Mouse (Mus musculus) intestine, embryonic 14.5 days (tissue): ENCODE data around the gene Cltb. TPM values are rescaled to one million over a fixed set of nuclear protein-coding genes. Genes with fewer than 3 reads are reported as not detected.

Experiments used
- ATAC-seq: fragments of 200-750 bp; cut with Nextera tagmentation; replicated peaks from 2 replicates; pipeline ENCODE4 v1.8.0; 2017; ENCODE audit warnings: low read depth, moderate number of reproducible peaks, moderate TSS enrichment, moderate library complexity; ENCODE audit not compliant: low FRiP score, low TSS enrichment
- DNase-seq: peaks from one replicate; pipeline ENCODE4 v3.0.0-alpha.2; 2018; ENCODE audit warnings: low spot score
- H3K27ac ChIP-seq: fragments of 300-500 bp; sonication (generic); 2 replicates; pipeline ENCODE4 v1.5.1; 2014; ENCODE audit warnings: low read depth, mild to moderate bottlenecking, control low read depth
- H3K27me3 ChIP-seq: fragments of 300-500 bp; sonication (generic); replicated peaks from 2 replicates; pipeline ENCODE4 v1.6.1; 2014; ENCODE audit warnings: low read length, control low read depth; ENCODE audit not compliant: control insufficient read depth, insufficient read depth
- H3K36me3 ChIP-seq: fragments of 300-500 bp; sonication (generic); 2 replicates; pipeline ENCODE4 v1.6.1; 2014; ENCODE audit warnings: low read length, control low read depth; ENCODE audit not compliant: control insufficient read depth, insufficient read depth
- H3K4me1 ChIP-seq: fragments of 300-500 bp; sonication (generic); replicated peaks from 2 replicates; pipeline ENCODE4 v1.6.1; 2014; ENCODE audit warnings: low read length, control low read depth, mixed read lengths; ENCODE audit not compliant: control insufficient read depth, insufficient read depth
- H3K4me2 ChIP-seq: fragments of 300-500 bp; sonication (generic); 2 replicates; pipeline ENCODE4 v1.6.1; 2014; ENCODE audit warnings: low read length
- H3K4me3 ChIP-seq: fragments of 300-500 bp; sonication (generic); 2 replicates; pipeline ENCODE4 v1.5.1; 2014; ENCODE audit warnings: low read depth, low read length, control low read depth, mixed read lengths
- H3K9ac ChIP-seq: fragments of 300-500 bp; sonication (generic); 2 replicates; pipeline ENCODE4 v1.6.1; 2014; ENCODE audit warnings: mild to moderate bottlenecking, low read length
- H3K9me3 ChIP-seq: fragments of 300-500 bp; sonication (generic); 2 replicates; pipeline ENCODE4 v1.6.1; 2016; ENCODE audit warnings: low read length, control low read depth; ENCODE audit not compliant: control insufficient read depth
- WGBS: fragments of 180-500 bp; shearing (Covaris S2); extraction: QIAGEN DNeasy Blood & Tissue Kit; methylation state at CpG from one replicate; pipeline ENCODE4 v1.1.7; 2014; 5-methylcytosine and 5-hydroxymethylcytosine counted together
- polyA plus RNA-seq: library from polyadenylated mRNA; unstranded; fragments of >200 nt; fragmentation: Nextera tagmentation; extraction: Ambion mirVana; gene quantifications from 2 replicates; pipeline ENCODE4 v1.2.1, GENCODE M21; 2014

Cltb gene
- polyA plus RNA-seq, 1 experiment from 2014 or later, result 49.6 TPM

- DNase-seq, result peak; percentile 99
- H3K4me1 ChIP-seq, result peaks cover 13% of the 10 kb centered on the region; the same call in 1 of the 2 replicates
Measured at GRCm38 (mm10) chr13:54589996-54590951, 20.9 kb downstream of the Cltb start, which contains the start of the genes Nop16 and Higd2a. Nop16 (minus strand) TSS chr13:54590090. Higd2a (plus strand) TSS chr13:54590207.

DNA sequence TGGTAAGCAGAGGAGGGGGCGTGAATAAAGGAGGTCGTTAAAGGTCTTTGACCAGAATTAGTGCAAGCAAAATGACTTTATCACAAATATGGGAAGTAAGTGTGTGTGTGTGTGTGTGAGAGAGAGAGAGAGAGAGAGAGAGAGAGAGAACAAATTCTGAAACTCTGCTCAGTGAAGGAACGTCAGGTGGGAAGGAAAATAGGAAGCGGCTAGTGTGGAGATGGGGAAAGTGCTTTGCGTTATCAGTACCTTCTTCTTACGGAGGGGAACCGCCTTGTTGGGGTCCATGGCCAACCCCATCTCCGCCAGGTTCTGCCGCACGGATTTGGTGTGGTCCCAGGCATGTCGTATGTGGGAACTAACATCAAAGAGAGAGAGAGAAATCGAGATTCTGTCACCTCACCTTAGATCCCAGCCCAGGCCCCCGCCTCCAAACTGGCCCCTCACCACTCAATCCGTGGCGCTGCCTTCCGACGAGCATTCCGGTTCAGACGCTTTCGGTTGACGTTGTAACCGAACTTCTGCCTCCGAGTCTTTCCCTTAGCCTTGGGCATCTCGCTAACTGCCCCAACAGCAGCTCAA is 21.6 kb downstream of the Cltb start:
- peaks cover 51% of the 10 kb centered on the region for H3K36me3 ChIP-seq
- 1% methylated on average over 24 of the region's 24 CpGs for WGBS
- peaks cover 13% of the 10 kb centered on the region; the same call in 1 of the 2 replicates for H3K4me1 ChIP-seq
- peak overlapping the region; percentile 84 for H3K9ac ChIP-seq
- peak overlapping the region; percentile 72 for H3K4me2 ChIP-seq
- ATAC-seq, result peak; percentile 10
- H3K27me3 ChIP-seq, result no peaks in the 10 kb centered on the region
- H3K4me3 ChIP-seq, result peak overlapping the region; percentile 87
- no peak for DNase-seq
- H3K9me3 ChIP-seq, result no peaks in the 10 kb centered on the region
- H3K27ac ChIP-seq, result no peak overlapping the region

More at GRCm38 (mm10) chr13:54589996-54590951, 20.9 kb downstream of the Cltb start, which contains the start of the genes Nop16 and Higd2a:
- H3K27me3 ChIP-seq, result no peaks in the 10 kb centered on the region
- H3K4me2 ChIP-seq, result peak within 1 kb of the TSS; percentile 92
- peak within 1 kb of the TSS; percentile 85 for H3K27ac ChIP-seq
- H3K9me3 ChIP-seq, result no peaks in the 10 kb centered on the region
- H3K4me3 ChIP-seq, result peak within 1 kb of the TSS; percentile 87
- H3K9ac ChIP-seq, result peak within 1 kb of the TSS; percentile 84
- WGBS, result under 1% methylated on average over 51 of the region's 51 CpGs
- peak; percentile 96 for ATAC-seq
- H3K36me3 ChIP-seq, result peaks cover 43% of the 10 kb centered on the region

- peaks cover 71% of the 10 kb centered on the region for H3K36me3 ChIP-seq
- no peak overlapping the region for H3K4me2 ChIP-seq
- no peak overlapping the region for H3K27ac ChIP-seq
- H3K4me3 ChIP-seq, result no peak overlapping the region
- ATAC-seq (no peak), DNase-seq (no peak)
- peaks cover 8% of the 10 kb centered on the region; the same call in 1 of the 2 replicates for H3K4me1 ChIP-seq
- no peaks in the 10 kb centered on the region for H3K9me3 ChIP-seq
- WGBS, result 92% methylated on average over 11 of the region's 11 CpGs
- H3K27me3 ChIP-seq, result no peaks in the 10 kb centered on the region
- H3K9ac ChIP-seq, result no peak overlapping the region
Measured at GRCm38 (mm10) chr13:54585831-54586230, 25.3 kb downstream of the Cltb start.

GRCm38 (mm10) chr13:54582860-54583259 is 28.3 kb downstream of the Cltb start:
- H3K4me2 ChIP-seq, result no peak overlapping the region
- H3K36me3 ChIP-seq, result peaks cover 88% of the 10 kb centered on the region
- no peaks in the 10 kb centered on the region for H3K9me3 ChIP-seq
- no peaks in the 10 kb centered on the region for H3K4me1 ChIP-seq
- no peak for ATAC-seq
- DNase-seq, result no peak
- H3K9ac ChIP-seq, result no peak overlapping the region
- no peak overlapping the region for H3K27ac ChIP-seq
- H3K27me3 ChIP-seq, result no peaks in the 10 kb centered on the region
- 88% methylated on average over 5 of the region's 5 CpGs for WGBS
- H3K4me3 ChIP-seq, result no peak overlapping the region

GRCm38 (mm10) chr13:54582126-54582525 is 29.0 kb downstream of the Cltb start:
- Histone ChIP-seq H3K27me3 (no peaks in the 10 kb centered on the region), H3K27ac (no peak overlapping the region)

DNA sequence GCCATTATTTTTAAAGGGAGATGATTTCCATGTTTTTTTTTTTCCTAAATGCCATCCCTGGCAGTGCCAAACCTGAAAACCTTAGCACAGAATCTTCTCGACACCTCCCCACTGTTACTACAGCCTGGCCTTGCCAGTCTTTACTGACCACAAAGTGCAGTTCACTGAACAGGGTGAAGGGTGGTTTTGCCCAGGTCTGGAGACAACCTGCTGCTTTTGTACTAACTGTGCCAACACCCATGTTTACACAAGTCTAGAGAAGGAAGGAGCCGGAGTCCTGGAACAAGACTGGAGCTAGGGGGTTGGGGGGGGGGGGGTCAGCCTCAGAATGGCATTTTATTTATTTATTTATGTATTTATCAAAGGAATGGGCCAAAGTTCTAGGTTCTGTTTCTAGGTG is 29.8 kb downstream of the Cltb start:
- Histone ChIP-seq H3K27me3 (no peaks in the 10 kb centered on the region), H3K27ac (no peak overlapping the region), H3K4me2 (no peak overlapping the region), H3K36me3 (peaks cover 95% of the 10 kb centered on the region), H3K9me3 (no peaks in the 10 kb centered on the region), H3K9ac (no peak overlapping the region), H3K4me1 (no peaks in the 10 kb centered on the region), H3K4me3 (no peak overlapping the region)
- ATAC-seq (no peak), DNase-seq (no peak)
- 70% methylated on average over 2 of the region's 2 CpGs for WGBS

More at GRCm38 (mm10) chr13:54582126-54582525, 29.0 kb downstream of the Cltb start:
- DNase-seq, result no peak
- peaks cover 89% of the 10 kb centered on the region for H3K36me3 ChIP-seq
- no peak overlapping the region for H3K4me3 ChIP-seq
- no peak overlapping the region for H3K9ac ChIP-seq
- H3K4me2 ChIP-seq, result no peak overlapping the region
- no peak for ATAC-seq
- no peaks in the 10 kb centered on the region for H3K4me1 ChIP-seq
- H3K9me3 ChIP-seq, result no peaks in the 10 kb centered on the region
- 73% methylated on average over 10 of the region's 10 CpGs for WGBS

DNA sequence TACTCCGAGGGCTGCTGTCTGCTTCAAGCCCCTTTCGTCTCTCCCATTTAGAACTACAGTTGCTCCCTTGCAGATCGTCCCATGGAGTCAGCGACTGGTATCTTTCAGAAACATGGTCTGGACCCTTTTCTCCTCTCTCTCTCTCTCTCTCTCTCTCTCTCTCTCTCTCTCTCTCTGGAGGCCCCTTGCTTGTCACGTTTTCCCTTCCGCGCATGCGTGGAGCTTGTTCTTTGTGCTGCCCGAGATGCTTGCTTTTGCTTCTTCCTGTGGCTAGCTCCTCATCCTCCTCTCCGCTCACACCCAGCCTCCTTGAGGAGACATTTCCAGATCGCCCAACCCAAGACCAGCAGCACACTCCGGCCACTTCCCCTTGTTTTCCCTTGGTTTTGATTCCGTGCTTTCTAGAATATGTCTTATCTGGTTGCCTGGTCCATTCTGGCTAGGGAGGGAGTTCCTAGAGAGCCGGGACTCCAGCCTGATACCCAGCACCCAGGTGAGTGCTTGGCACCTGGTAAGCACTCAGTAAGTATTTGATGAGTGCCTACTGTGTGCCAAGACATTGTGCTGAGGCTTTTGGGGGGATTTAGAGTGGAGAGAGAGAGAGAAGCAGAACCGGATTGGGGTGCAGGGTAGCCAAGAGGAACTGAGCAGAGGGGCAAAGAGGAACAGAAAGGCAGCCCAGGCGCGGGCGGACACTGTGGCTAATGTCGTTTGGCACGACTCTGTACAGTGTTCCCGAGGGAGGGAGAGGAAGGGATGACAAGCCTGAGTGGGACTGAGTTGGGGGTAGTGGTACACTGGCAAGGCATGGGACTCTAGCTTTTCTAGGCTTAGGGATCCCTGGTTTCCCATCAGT is 33.3 kb downstream of the Cltb start:
- H3K36me3 ChIP-seq, result peaks cover 63% of the 10 kb centered on the region
- H3K4me2 ChIP-seq, result no peak overlapping the region
- no peak for ATAC-seq
- H3K4me1 ChIP-seq, result peaks cover 6% of the 10 kb centered on the region
- H3K4me3 ChIP-seq, result no peak overlapping the region
- H3K27me3 ChIP-seq, result no peaks in the 10 kb centered on the region
- H3K27ac ChIP-seq, result no peak overlapping the region
- H3K9ac ChIP-seq, result no peak overlapping the region
- H3K9me3 ChIP-seq, result no peaks in the 10 kb centered on the region
- DNase-seq, result no peak
- WGBS, result 83% methylated on average over 21 of the region's 21 CpGs

GRCm38 (mm10) chr13:54575489-54575888 is 35.7 kb downstream of the Cltb start:
- peak; percentile 62 for DNase-seq

More at GRCm38 (mm10) chr13:54575489-54575888, 35.7 kb downstream of the Cltb start:
- peaks cover 6% of the 10 kb centered on the region for H3K4me1 ChIP-seq
- H3K27me3 ChIP-seq, result no peaks in the 10 kb centered on the region
- H3K36me3 ChIP-seq, result peaks cover 41% of the 10 kb centered on the region
- H3K4me2 ChIP-seq, result peak overlapping the region; percentile 95
- H3K4me3 ChIP-seq, result peak overlapping the region; percentile 96
- WGBS, result 3% methylated on average over 19 of the region's 19 CpGs
- no peaks in the 10 kb centered on the region for H3K9me3 ChIP-seq
- peak overlapping the region; percentile 85 for H3K9ac ChIP-seq
- peak; percentile 25; the same call in 1 of the 2 replicates for ATAC-seq
- no peak overlapping the region; the same call in 1 of the 2 replicates for H3K27ac ChIP-seq
